Mouse (Mus musculus) midbrain, embryonic 12.5 days (tissue): ENCODE data around the gene Mettl8. TPM values are rescaled to one million over a fixed set of nuclear protein-coding genes. Genes with fewer than 3 reads are reported as not detected.

Source experiments
- polyA plus RNA-seq: library from polyadenylated mRNA; unstranded; fragments of >200 nt; fragmentation: Nextera tagmentation; extraction: Ambion mirVana; gene quantifications from 2 replicates; pipeline ENCODE4 v1.2.1, GENCODE M21; 2016

Gene Mettl8
- polyA plus RNA-seq, 1 experiment from 2014 or later, result 19.9 TPM

Other genes starting within 250 kb of the Mettl8 start
- 35.4 and 37.1 TPM in 2 replicates for gene Tlk1, start 229.9 kb downstream of the Mettl8 start, polyA plus RNA-seq
- gene Dcaf17, start 255 bp downstream of the Mettl8 start, polyA plus RNA-seq, result 42.2 and 47.7 TPM in 2 replicates
- 0.42 and 0.60 TPM in 2 replicates for gene Cybrd1, start 62.3 kb upstream of the Mettl8 start, polyA plus RNA-seq
- gene Dync1i2, start 156.1 kb upstream of the Mettl8 start, polyA plus RNA-seq, result 159 and 166 TPM in 2 replicates